Mouse (Mus musculus) lung, embryonic 16.5 days (tissue): Measurements from ENCODE around the gene Tenm4. TPM values are rescaled to one million over a fixed set of nuclear protein-coding genes. Genes with fewer than 3 reads are reported as not detected.

Source experiments
- ATAC-seq: fragments of 200-750 bp; cut with Nextera tagmentation; 2 replicates; pipeline ENCODE4 v1.8.0; 2017; ENCODE audit warnings: low read depth, mild to moderate bottlenecking, moderate library complexity
- H3K27ac ChIP-seq: fragments of 300-500 bp; sonication (generic); 2 replicates; pipeline ENCODE4 v1.5.1; 2014; ENCODE audit warnings: mild to moderate bottlenecking, control low read depth, low read length
- H3K27me3 ChIP-seq: fragments of 300-500 bp; sonication (generic); 2 replicates; pipeline ENCODE4 v1.6.1; 2014; ENCODE audit warnings: low read depth, low read length, mixed read lengths; ENCODE audit not compliant: control insufficient read depth, insufficient read depth
- H3K36me3 ChIP-seq: fragments of 300-500 bp; sonication (generic); 2 replicates; pipeline ENCODE4 v1.6.1; 2014; ENCODE audit warnings: low read length; ENCODE audit not compliant: control insufficient read depth, insufficient read depth
- H3K4me1 ChIP-seq: fragments of 300-500 bp; sonication (generic); replicated peaks from 2 replicates; pipeline ENCODE4 v1.6.1; 2014; ENCODE audit warnings: low read length, mixed read lengths; ENCODE audit not compliant: control insufficient read depth, insufficient read depth
- H3K4me2 ChIP-seq: fragments of 300-500 bp; sonication (generic); 2 replicates; pipeline ENCODE4 v1.6.1; 2014; ENCODE audit warnings: low read depth, low read length, control low read depth
- H3K4me3 ChIP-seq: fragments of 300-500 bp; sonication (generic); 2 replicates; pipeline ENCODE4 v1.5.1; 2014; ENCODE audit warnings: mild to moderate bottlenecking, low read length, control low read depth
- H3K9ac ChIP-seq: fragments of 300-500 bp; sonication (generic); 2 replicates; pipeline ENCODE4 v1.6.1; 2014; ENCODE audit warnings: low read length, control low read depth
- H3K9me3 ChIP-seq: fragments of 300-500 bp; sonication (generic); 2 replicates; pipeline ENCODE4 v1.6.1; 2016; ENCODE audit warnings: low read length; ENCODE audit not compliant: control insufficient read depth
- WGBS: fragments of 180-500 bp; shearing (Covaris S2); extraction: QIAGEN DNeasy Blood & Tissue Kit; methylation state at CpG from one replicate; pipeline ENCODE4 v1.1.7; 2014; 5-methylcytosine and 5-hydroxymethylcytosine counted together
- polyA plus RNA-seq: library from polyadenylated mRNA; unstranded; fragments of >200 nt; fragmentation: Nextera tagmentation; extraction: Ambion mirVana; gene quantifications from 2 replicates; pipeline ENCODE4 v1.2.1, GENCODE M21; 2015

Gene Tenm4
- polyA plus RNA-seq, 1 experiment from 2014 or later, result 18.5 TPM

GRCm38 (mm10) chr7:96151961-96152360 lies 19.1 kb upstream of the Tenm4 start:
- H3K36me3 ChIP-seq, result no peaks in the 10 kb centered on the region
- no peak for ATAC-seq
- WGBS, result 47% methylated on average over 5 of the region's 5 CpGs

GRCm38 (mm10) chr7:96152431-96152830 lies 18.6 kb upstream of the Tenm4 start:
- Histone ChIP-seq H3K9ac (peak overlapping the region; percentile 61; the same call in 1 of the 2 replicates), H3K4me2 (peak overlapping the region; percentile 57), H3K27me3 (no peaks in the 10 kb centered on the region), H3K4me3 (peak overlapping the region; percentile 49), H3K4me1 (peaks cover 5% of the 10 kb centered on the region), H3K9me3 (no peaks in the 10 kb centered on the region), H3K27ac (peak overlapping the region; percentile 46; the same call in 1 of the 2 replicates), H3K36me3 (no peaks in the 10 kb centered on the region)
- WGBS, result 30% methylated on average over 4 of the region's 4 CpGs
- no peak for ATAC-seq

More at GRCm38 (mm10) chr7:96151961-96152360, 19.1 kb upstream of the Tenm4 start:
- no peaks in the 10 kb centered on the region for H3K27me3 ChIP-seq
- no peak overlapping the region for H3K4me2 ChIP-seq
- H3K9me3 ChIP-seq, result no peaks in the 10 kb centered on the region
- H3K27ac ChIP-seq, result no peak overlapping the region
- no peak overlapping the region for H3K4me3 ChIP-seq
- no peak overlapping the region for H3K9ac ChIP-seq
- peaks cover 5% of the 10 kb centered on the region for H3K4me1 ChIP-seq

- H3K4me2 ChIP-seq, result peak overlapping the region; percentile 57
- H3K36me3 ChIP-seq, result no peaks in the 10 kb centered on the region
- peak; percentile 95 for ATAC-seq
- WGBS, result under 1% methylated on average over 10 of the region's 10 CpGs
- H3K9ac ChIP-seq, result peak overlapping the region; percentile 61
- no peaks in the 10 kb centered on the region for H3K27me3 ChIP-seq
- H3K4me3 ChIP-seq, result peak overlapping the region; percentile 49
- H3K4me1 ChIP-seq, result peaks cover 5% of the 10 kb centered on the region
- H3K9me3 ChIP-seq, result no peaks in the 10 kb centered on the region
- H3K27ac ChIP-seq, result peak overlapping the region; percentile 46
These were observed 18.1 kb upstream of the Tenm4 start for GRCm38 (mm10) chr7:96152924-96153359.

GRCm38 (mm10) chr7:96154025-96154424 lies 17.0 kb upstream of the Tenm4 start:
- H3K27me3 ChIP-seq, result no peaks in the 10 kb centered on the region
- no peaks in the 10 kb centered on the region for H3K36me3 ChIP-seq
- no peak overlapping the region for H3K4me3 ChIP-seq
- no peak overlapping the region for H3K4me2 ChIP-seq
- 83% methylated on average over 3 of the region's 3 CpGs for WGBS
- ATAC-seq, result no peak
- H3K9ac ChIP-seq, result no peak overlapping the region
- peaks cover 5% of the 10 kb centered on the region for H3K4me1 ChIP-seq
- H3K27ac ChIP-seq, result no peak overlapping the region
- H3K9me3 ChIP-seq, result no peaks in the 10 kb centered on the region

- H3K4me3 ChIP-seq, result no peak overlapping the region
- H3K4me2 ChIP-seq, result no peak overlapping the region
- H3K27ac ChIP-seq, result no peak overlapping the region
- WGBS, result 72% methylated on average over 7 of the region's 7 CpGs
- H3K27me3 ChIP-seq, result no peaks in the 10 kb centered on the region
- no peak overlapping the region for H3K9ac ChIP-seq
- no peak for ATAC-seq
- no peaks in the 10 kb centered on the region for H3K9me3 ChIP-seq
- no peaks in the 10 kb centered on the region for H3K36me3 ChIP-seq
- peaks cover 5% of the 10 kb centered on the region for H3K4me1 ChIP-seq
These were observed 14.4 kb upstream of the Tenm4 start for GRCm38 (mm10) chr7:96156481-96157255.

GRCm38 (mm10) chr7:96164141-96164540 lies 6.9 kb upstream of the Tenm4 start:
- Histone ChIP-seq H3K4me1 (peaks cover 4% of the 10 kb centered on the region), H3K27ac (no peak overlapping the region), H3K27me3 (no peaks in the 10 kb centered on the region), H3K9ac (no peak overlapping the region), H3K9me3 (no peaks in the 10 kb centered on the region), H3K4me3 (no peak overlapping the region), H3K36me3 (no peaks in the 10 kb centered on the region), H3K4me2 (no peak overlapping the region)
- ATAC-seq, result no peak

GRCm38 (mm10) chr7:96168921-96169320 lies 2.1 kb upstream of the Tenm4 start:
- Histone ChIP-seq H3K4me3 (no peak overlapping the region), H3K27ac (no peak overlapping the region; the same call in 1 of the 2 replicates), H3K36me3 (no peaks in the 10 kb centered on the region), H3K4me1 (peaks cover 20% of the 10 kb centered on the region), H3K4me2 (no peak overlapping the region), H3K9ac (no peak overlapping the region), H3K9me3 (no peaks in the 10 kb centered on the region), H3K27me3 (no peaks in the 10 kb centered on the region)
- peak; percentile 51 for ATAC-seq
- 27% methylated on average over 3 of the region's 3 CpGs for WGBS

- ATAC-seq, result peak; percentile 89
- peaks cover 20% of the 10 kb centered on the region for H3K4me1 ChIP-seq
These were observed 834 bp downstream of the Tenm4 start for GRCm38 (mm10) chr7:96171596-96172563.

GRCm38 (mm10) chr7:96176781-96177180 lies 5.7 kb downstream of the Tenm4 start:
- no peak for ATAC-seq
- Histone ChIP-seq H3K4me1 (peaks cover 4% of the 10 kb centered on the region; the same call in 1 of the 2 replicates), H3K4me2 (no peak overlapping the region), H3K9ac (no peak overlapping the region), H3K36me3 (no peaks in the 10 kb centered on the region), H3K27ac (no peak overlapping the region), H3K4me3 (no peak overlapping the region), H3K27me3 (no peaks in the 10 kb centered on the region), H3K9me3 (no peaks in the 10 kb centered on the region)
- 84% methylated on average over 8 of the region's 8 CpGs for WGBS

More at GRCm38 (mm10) chr7:96171596-96172563, 834 bp downstream of the Tenm4 start:
- no peaks in the 10 kb centered on the region for H3K9me3 ChIP-seq
- H3K27ac ChIP-seq, result no peak overlapping the region
- WGBS, result 24% methylated on average over 11 of the region's 11 CpGs
- peak overlapping the region; percentile 34; the same call in 1 of the 2 replicates for H3K4me2 ChIP-seq
- H3K4me3 ChIP-seq, result no peak overlapping the region
- H3K27me3 ChIP-seq, result no peaks in the 10 kb centered on the region
- no peaks in the 10 kb centered on the region for H3K36me3 ChIP-seq
- H3K9ac ChIP-seq, result no peak overlapping the region
